ENCODE assay signal across 25 mouse cellular contexts in the genomic region with DNA sequence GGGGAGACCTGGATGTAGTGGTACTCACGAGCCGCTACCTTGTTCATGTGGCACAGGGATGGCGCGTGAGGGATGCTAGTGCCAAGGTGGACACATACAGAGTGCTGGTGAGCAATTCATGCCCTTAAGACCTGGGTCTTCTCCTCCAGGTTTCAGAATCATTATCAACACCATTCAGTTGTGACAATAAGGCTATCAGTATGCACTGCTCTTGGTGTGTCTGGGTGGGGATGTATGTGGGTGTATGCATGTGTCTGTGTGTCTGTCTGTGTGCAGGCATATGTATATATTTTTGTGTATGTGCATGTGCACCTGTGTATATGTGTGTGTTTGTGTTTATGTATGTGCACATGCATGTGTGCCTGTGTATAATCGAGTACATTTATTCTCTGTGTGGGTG.
DNase-seq lines count a peak whose midpoint lies in the region; ATAC-seq and TF ChIP-seq lines count a peak whose summit lies in the region.
"Had no signal": no experiment of that assay in that cellular context is flagged by ENCODE, and none has a peak within 500 bp of the region (broad histone marks: within the 10 kb centered on the region; RNA-seq: fewer than 3 reads in every experiment).

No protein-coding gene starts in this region.

- H3K4me1 ChIP-seq in liver, embryonic 12.5 days = peaks cover 44% of the 10 kb centered on the region
- H3K4me1 ChIP-seq in liver, postnatal 0 days (ENCODE audit: insufficient read depth) = peaks cover 19% of the 10 kb centered on the region
- H3K4me1 ChIP-seq in embryonic facial prominence, embryonic 10.5 days = peaks cover 32% of the 10 kb centered on the region
- H3K4me1 ChIP-seq: embryonic facial prominence, embryonic 15.5 days; heart, embryonic 13.5 days had no signal

- no peak overlapping the region for H3K4me3 ChIP-seq in gastrocnemius, adult 2 months
- H3K4me3 ChIP-seq in liver, embryonic 12.5 days = no peak overlapping the region
- no peak overlapping the region for H3K4me3 ChIP-seq in liver, postnatal 0 days (ENCODE audit: low read depth, low read length)
- no peak overlapping the region for H3K4me3 ChIP-seq in embryonic facial prominence, embryonic 10.5 days
- H3K4me3 ChIP-seq: embryonic facial prominence, embryonic 15.5 days; heart, adult 2 months; heart, embryonic 13.5 days; kidney, embryonic 15.5 days; limb, embryonic 10.5 days; midbrain, embryonic 12.5 days had no signal

- no peak for TF ChIP-seq EP300 in liver, postnatal 0 days (IDR thresholded peaks at IDR 0.05; ENCODE audit: low read depth)

- H3K4me2 ChIP-seq in liver, embryonic 12.5 days = peak overlapping the region; percentile 26; the same call in 1 of the 2 replicates
- no peak overlapping the region for H3K4me2 ChIP-seq in liver, postnatal 0 days (ENCODE audit: low read depth, low read length)
- H3K4me2 ChIP-seq: embryonic facial prominence, embryonic 15.5 days; heart, embryonic 13.5 days; kidney, embryonic 15.5 days; midbrain, embryonic 12.5 days had no signal

- no peak for TF ChIP-seq CTCF in gastrocnemius, adult 2 months (IDR thresholded peaks at IDR 0.05)
- no peak for TF ChIP-seq CTCF in liver, postnatal 0 days (IDR thresholded peaks at IDR 0.05; ENCODE audit: low read depth)

- no peaks in the 10 kb centered on the region for H3K27me3 ChIP-seq in liver, embryonic 12.5 days (replicated peaks)
- H3K27me3 ChIP-seq in liver, postnatal 0 days (ENCODE audit: insufficient read depth, low read length) = no peaks in the 10 kb centered on the region
- 0 out of 2 replicates have a peak, but pooled peaks cover 4% of the 10 kb centered on the region for H3K27me3 ChIP-seq in embryonic facial prominence, embryonic 10.5 days (replicated peaks; ENCODE audit: low read depth, poor library complexity, severe bottlenecking)
- H3K27me3 ChIP-seq: embryonic facial prominence, embryonic 15.5 days; heart, embryonic 13.5 days; kidney, embryonic 15.5 days; midbrain, embryonic 12.5 days had no signal

- 0 out of 2 replicates have a peak overlapping the region, but pooled peaks have one; percentile 12 for H3K9ac ChIP-seq in liver, embryonic 12.5 days
- H3K9ac ChIP-seq in liver, postnatal 0 days (replicated peaks) = no peak overlapping the region
- H3K9ac ChIP-seq: embryonic facial prominence, embryonic 15.5 days; heart, embryonic 13.5 days; kidney, embryonic 15.5 days; midbrain, embryonic 12.5 days had no signal

- intact Hi-C loops in gastrocnemius, adult 2 months (cut with DNase I) = no loop called here
- intact Hi-C loops in gastrocnemius, postnatal 36 days (cut with DNase I) = no loop called here

- no peaks in the 10 kb centered on the region for H3K36me3 ChIP-seq in liver, embryonic 12.5 days
- no peaks in the 10 kb centered on the region for H3K36me3 ChIP-seq in liver, postnatal 0 days (replicated peaks; ENCODE audit: insufficient read depth, low read length)
- no peaks in the 10 kb centered on the region for H3K36me3 ChIP-seq in embryonic facial prominence, embryonic 10.5 days (replicated peaks)
- H3K36me3 ChIP-seq: embryonic facial prominence, embryonic 15.5 days; heart, embryonic 13.5 days; kidney, embryonic 15.5 days; limb, embryonic 10.5 days; midbrain, embryonic 12.5 days had no signal

- 92% methylated on average over 5 of the region's 5 CpGs for WGBS in liver, embryonic 12.5 days (ENCODE audit: insufficient replicate concordance)
- WGBS in liver, postnatal 0 days (ENCODE audit: insufficient replicate concordance) = 92% methylated on average over 5 of the region's 5 CpGs
- WGBS in embryonic facial prominence, embryonic 10.5 days = 96% methylated on average over 5 of the region's 5 CpGs

- H3K9me3 ChIP-seq in liver, embryonic 12.5 days (replicated peaks) = no peaks in the 10 kb centered on the region
- H3K9me3 ChIP-seq in liver, postnatal 0 days (ENCODE audit: low read length) = no peaks in the 10 kb centered on the region
- H3K9me3 ChIP-seq in embryonic facial prominence, embryonic 10.5 days = no peaks in the 10 kb centered on the region
- H3K9me3 ChIP-seq: embryonic facial prominence, embryonic 15.5 days; heart, embryonic 13.5 days; kidney, embryonic 15.5 days; limb, embryonic 10.5 days; midbrain, embryonic 12.5 days had no signal

- peak; percentile 5 for DNase-seq in gastrocnemius, adult 2 months
- DNase-seq in gastrocnemius, postnatal 36 days = no peak
- no peak for DNase-seq in liver, postnatal 0 days
- DNase-seq in embryonic facial prominence, embryonic 10.5 days (ENCODE audit: low spot score) = no peak
- DNase-seq in layer of hippocampus, adult 8-10 months (ENCODE audit: low spot score in 2 of 2) = no peak
- DNase-seq: adrenal gland, postnatal 25 days; cerebellum, adult 8-10 months; cerebellum, postnatal 36 days; gastrocnemius, postnatal 25 days; heart, adult 2 months; heart, postnatal 14 days; kidney, adult 11 months; thymus, adult 2 months; thymus, postnatal 4 days had no signal

- peak; percentile 65 for ATAC-seq in liver, embryonic 12.5 days
- no peak for ATAC-seq in liver, postnatal 0 days
- ATAC-seq in megakaryocyte progenitor cell, adult 5-6 weeks (replicated peaks; ENCODE audit: poor library complexity) = 0 out of 2 replicates have a peak, but pooled peaks have one; percentile 15
- ATAC-seq: forebrain, embryonic 16.5 days; lung, postnatal 0 days had no signal

- no peak overlapping the region for H3K27ac ChIP-seq in gastrocnemius, adult 2 months
- 0 out of 2 replicates have a peak overlapping the region, but pooled peaks have one; percentile 62 for H3K27ac ChIP-seq in liver, embryonic 12.5 days
- no peak overlapping the region for H3K27ac ChIP-seq in liver, postnatal 0 days (ENCODE audit: low read depth)
- 0 out of 2 replicates have a peak overlapping the region, but pooled peaks have one; percentile 3 for H3K27ac ChIP-seq in embryonic facial prominence, embryonic 10.5 days (replicated peaks)
- H3K27ac ChIP-seq: embryonic facial prominence, embryonic 15.5 days; heart, adult 2 months; heart, embryonic 13.5 days; kidney, embryonic 15.5 days; limb, embryonic 10.5 days; macrophage; midbrain, embryonic 12.5 days; stomach, postnatal 0 days had no signal

Comparison
In these comparisons a context has a peak if more than half of its experiments do, and no peak if none do; other contexts are left out.
1. H3K27ac ChIP-seq: peak in liver, embryonic 12.5 days (single experiment) and embryonic facial prominence, embryonic 10.5 days (single experiment); none in gastrocnemius, adult 2 months (single experiment) and liver, postnatal 0 days (single experiment).